Mouse (Mus musculus): ENCODE measurements around the gene Endov.

Gene Endov

DNA sequence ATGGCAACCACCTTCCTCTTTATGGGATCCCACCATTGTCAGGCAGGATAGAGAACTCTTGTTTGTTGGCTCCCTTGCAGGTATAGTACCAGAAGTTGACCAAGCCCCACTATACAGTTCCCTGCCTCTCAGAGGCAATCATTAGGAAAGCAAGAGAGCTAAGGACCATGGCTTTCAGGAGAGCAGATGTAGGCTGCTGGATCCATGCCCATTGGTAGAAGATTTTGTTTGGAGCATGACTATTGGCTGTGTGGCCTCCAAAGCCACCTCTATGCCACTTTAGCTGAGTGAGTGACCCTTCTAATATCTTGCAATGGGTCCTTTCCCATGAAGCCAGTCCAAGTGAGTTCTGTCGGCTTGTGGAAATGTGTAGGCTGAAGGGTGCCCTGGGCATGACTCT, 28.2 kb downstream of the Endov start:
- 100% methylated on average over 1 of the region's 1 CpGs for WGBS

DNA sequence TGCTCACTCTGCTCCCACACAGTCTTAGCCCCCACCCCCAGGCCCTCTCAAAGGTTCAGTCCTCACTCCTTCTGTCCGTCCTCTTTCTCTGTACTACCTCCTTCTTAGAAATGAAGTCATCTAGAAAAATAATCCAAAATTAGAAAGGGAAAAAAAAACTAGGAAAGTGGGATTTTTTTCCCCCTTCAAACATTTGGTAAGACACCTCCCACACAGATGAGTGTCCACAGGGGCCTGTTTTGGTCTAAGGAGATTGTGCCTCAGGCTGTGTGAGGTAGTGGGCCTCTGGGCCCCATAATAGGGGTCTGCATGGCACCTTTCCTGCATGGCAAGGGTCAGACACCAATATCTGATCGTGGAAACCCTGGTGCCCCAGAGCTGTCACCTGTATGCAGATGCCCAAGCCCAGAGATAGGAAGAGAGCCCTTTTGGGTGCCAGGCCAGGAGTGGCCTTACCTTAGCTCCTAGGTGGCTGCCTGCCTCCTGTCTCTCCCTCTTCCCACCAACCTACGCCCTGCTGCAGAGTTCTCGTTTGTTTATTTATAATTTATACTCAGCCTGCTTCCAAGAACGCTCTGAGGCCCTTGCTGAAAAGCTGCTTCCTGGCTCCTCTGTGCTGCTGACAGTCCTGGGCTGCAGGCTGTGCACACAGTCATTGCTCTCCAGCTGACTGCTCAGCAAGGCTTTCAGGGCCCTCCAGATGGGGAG, 29.0 kb downstream of the Endov start:
- WGBS, result 39% methylated on average over 5 of the region's 5 CpGs

DNA sequence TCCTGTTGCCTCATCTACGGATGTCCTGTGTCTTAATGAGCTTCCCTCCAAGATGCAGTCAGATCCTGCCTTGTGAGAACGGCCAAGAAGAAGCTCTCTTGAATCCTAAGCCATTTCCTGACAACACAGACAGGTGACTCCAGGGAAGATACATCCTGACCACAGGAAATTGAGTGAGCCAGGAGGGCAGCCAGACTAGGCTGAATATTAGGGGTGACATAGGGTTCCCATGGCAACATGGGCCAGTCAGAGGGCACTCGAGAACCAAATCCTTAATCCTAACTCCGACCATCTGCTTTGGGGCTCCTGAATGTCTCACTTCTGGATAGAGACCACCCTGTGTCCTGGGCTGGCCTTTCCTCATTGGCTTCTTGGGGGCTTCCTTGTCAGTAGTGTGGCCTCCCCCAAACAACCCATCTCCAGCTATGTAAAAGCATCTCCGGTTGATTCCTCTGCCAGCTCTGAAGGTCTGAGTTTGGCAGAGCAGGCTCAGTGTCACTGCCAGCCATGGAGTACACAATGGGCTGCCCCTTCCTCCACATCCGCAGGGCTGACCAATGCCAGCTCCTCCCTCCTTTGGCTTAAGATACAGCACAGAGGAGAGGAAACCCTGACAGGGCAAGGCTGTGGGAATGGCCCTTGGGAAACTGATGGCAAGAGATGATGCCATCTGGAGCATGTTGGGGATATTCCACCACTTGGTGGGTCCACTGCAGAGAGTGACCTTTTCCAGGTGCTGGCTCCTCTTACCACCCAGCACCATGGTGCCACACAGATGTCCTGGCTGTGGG, 31.0 kb downstream of the Endov start:
- WGBS, result 76% methylated on average over 6 of the region's 6 CpGs

DNA sequence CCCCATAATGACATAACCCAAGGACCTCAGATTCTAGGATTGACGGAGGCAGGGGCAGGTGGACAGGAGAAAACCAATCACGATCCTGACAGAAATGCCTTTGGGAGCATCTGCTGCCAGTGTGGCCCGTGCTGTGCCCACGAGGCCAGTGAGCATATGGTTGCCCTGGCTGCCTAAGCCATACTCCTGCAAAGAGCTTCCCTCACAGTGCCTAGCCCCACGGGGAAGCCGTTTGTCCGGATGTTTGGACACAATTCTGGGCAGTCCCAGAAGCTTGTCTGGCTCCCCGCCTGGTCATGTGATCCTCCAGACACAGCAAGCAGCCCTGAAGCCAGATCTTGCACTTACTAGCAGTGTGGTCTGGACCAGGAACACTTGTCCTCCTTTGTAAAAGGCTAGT, 31.6 kb downstream of the Endov start:
- 46% methylated on average over 8 of the region's 8 CpGs for WGBS

DNA sequence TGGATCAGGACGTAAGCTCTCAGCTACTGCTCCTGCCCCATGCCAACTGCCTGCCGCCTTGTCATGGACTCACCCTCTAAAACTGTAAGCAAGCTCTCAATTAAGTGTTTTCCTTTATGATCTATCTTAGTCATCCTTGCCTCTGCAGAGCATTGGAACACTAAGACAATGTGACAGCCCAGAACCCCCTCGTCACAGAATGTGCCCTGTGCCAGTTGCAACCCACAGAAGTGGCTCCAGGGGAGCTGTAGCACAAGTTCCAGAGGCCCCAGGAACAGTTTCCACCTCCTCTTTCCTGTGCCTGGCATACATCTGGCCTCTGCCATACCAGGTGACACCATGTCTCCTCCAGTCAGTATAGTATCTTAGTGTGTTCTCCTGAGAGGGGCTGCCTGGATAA, 32.2 kb downstream of the Endov start:
- 71% methylated on average over 3 of the region's 3 CpGs for WGBS

DNA sequence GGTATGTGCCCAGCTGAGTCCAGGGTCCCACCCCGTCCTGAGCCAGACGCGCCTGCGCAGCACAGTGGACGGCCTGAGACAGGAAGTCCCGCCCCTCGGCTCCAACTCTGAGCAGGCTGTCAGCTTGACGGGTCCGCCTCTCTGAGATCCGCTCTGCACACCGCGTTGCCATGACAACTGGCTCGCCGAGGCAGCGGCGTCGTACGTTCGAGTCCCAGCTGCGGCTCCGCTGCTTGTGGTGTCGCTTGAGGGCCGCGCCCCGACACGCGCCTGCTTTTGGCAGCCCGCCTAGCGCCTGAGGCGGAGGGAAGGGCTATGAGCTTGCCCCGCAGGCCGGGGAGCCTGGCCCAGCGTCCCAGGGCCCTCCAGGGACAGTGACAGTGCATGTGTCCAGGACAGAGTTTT, 33.4 kb downstream of the Endov start:
- 2% methylated on average over 33 of the region's 33 CpGs for WGBS

DNA sequence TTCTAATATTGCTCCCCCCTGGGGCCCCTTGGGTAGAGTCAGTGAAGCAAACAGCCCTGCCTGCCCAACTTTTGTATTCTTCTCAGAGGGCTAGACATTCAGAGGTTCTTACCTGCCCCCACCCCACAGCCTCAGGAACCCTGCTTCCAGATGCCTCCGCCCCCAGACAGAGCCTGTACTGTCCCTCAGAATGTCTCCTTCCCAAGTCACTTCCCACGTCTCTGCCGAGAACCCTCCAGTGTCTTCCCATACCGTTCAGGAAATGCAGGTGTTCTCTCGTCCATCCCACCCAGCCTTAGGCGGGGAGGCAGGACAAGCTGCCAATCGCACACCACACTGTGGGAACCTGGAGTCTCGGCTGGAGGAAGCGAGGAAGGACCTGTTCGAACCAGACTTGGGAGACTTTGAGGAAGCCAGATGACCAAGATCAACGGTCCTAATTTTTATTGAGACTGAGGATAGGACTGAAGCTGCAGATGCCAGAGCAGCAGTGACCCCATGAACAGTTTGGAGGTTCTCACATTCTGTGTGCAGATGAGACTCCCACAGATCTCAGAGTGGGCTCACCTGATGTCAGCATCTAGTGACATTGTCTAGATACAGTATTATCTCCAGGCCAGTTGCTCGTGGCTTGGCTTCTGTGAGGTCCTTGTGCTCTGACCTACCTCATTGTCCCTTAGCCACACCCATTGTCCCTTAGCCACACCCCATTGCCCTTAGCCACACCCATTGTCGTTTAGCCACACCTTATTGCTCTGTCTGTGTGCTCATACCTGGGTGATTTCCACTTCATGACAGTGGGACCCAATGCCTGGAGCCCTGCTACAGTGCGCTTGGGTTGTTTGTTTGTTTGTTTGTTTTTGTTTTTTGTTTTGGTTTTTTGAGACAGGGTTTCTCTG, 35.2 kb downstream of the Endov start:
- WGBS, result 69% methylated on average over 14 of the region's 14 CpGs

DNA sequence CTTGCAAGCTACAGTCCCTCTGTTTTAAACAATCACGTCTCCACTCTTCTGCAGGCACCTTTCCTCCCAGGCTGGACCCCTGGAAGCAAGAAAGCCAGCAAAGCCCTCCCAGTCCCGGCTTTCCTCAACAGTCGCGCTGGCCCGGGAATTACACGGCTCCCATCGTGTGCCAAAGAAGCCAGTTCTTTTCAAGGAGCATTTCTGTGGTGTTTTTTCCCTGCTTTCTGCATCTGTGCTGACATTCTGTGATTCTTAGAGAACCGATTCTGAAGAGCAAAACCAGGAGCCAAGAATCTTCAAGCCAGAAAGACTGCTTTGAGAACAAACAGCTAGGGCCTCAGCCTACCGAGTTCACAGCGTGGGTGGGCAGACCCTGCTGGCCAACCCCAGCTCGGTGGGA, 37.8 kb downstream of the Endov start:
- 24% methylated on average over 11 of the region's 11 CpGs for WGBS

DNA sequence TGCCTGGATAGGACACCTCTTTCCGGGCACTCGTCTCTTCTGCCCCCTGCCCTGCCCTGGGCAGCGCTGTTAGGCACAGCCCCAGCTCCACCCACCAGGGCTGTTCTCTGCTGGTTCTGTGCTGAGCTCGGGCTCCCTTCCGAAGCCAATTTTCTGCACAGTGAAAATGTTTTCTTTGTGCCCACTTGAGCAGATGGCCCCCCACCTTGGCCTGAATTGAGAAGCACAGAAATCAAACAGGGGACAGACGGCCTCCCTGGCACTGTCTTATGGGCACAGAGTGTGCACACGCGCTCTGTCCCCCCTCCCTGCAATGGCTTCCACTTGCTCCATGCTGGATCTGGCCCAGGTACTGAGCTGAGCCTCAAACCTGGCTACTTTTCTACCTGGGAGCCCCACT, 41.3 kb downstream of the Endov start:
- 30% methylated on average over 8 of the region's 8 CpGs for WGBS

DNA sequence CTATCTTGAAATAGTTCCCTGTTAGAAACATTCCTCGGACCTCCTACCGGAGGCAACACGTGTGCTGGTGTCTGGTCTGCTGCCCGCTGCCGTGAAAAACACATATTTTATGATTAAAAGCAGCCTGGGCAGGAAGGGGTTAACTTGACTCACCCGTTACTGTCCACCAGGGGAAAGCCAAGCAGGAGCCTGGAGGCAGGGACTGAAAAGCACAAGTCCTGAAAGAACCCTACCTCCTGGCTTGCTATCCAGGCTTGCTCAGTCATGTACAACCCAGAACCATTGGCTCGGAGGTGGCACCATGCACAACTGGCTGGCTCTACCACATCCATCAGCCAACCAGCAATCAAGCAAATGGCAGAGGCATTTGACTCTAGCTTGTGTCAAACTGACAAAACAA, 42.6 kb downstream of the Endov start:
- WGBS, result 68% methylated on average over 7 of the region's 7 CpGs

DNA sequence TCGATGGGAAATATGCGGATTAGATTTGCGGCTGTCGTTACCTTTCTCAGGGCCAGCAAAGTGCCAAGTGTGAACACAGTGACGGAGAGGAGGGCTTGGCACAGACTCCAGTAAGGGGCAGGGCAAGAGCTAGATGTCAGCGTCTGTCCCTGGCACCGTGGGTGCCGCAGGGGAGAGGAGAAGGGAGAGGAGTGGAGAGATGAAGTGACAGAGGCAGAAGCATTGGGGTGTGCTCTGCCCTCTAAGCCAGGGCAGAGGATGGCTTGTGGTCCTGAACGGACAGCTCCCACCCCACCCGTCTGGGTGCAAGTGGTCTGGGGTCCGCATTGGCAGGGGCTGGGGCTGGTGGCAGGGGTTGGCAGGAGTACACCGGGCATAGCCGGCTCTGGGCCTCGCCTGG, 48.8 kb downstream of the Endov start:
- WGBS, result 34% methylated on average over 14 of the region's 14 CpGs

DNA sequence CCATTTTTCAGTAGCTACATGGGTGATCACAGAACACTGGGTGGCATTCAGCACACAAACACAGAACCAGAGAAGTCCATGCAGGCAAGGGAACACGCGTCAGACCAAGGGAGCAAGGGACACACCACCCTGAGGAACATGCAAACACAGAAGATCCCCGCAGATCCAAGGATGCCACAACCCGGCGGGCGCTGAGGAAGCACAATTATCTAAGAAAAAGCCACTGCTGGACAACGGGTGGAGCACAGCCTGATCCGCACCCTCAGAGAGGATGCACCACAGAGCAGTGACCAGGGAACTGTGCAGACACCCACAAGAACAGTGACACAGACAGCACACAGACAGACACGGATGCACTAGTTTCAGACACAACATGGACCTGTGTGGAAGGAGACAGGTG, 49.4 kb downstream of the Endov start:
- WGBS, result 68% methylated on average over 9 of the region's 9 CpGs

DNA sequence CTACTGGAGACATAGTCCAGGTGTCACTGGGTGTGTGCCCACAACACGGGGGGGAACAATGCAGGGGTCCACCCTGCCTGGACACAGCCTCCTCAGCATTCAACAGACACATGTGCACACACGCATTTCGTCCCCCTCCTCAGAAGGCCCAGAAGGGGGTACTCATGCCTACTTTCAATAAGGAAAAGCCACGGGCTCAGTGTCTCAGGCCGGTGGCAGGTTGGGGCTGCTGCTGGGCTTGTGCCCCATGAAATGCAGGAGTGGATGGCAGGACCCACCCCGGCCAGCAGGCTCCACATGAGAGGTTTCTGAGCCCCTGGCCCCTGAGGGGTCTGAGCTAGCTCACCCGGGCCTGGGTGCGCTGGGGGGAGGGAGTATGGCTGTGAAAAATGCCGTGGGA, 49.9 kb downstream of the Endov start:
- WGBS, result 77% methylated on average over 9 of the region's 9 CpGs

DNA sequence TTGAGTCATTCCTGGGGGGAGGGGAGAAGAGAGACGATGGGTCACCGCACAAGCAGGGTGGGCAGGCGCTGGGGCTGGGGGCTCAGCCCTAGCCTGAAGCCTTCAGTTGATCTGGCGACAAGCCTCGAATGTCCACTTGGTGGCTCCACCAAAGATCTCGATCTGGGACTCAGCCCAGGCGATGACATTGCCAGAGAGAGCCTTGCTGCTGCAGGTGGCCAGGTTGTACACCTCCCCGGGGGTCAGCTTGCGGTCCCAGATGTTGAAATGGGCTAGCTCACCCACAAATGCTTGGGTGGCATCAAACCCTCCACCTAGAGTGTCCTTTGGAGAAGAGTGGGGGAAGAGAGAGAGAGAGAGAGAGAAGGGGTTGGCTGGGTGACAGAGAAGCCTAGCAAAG, 51.2 kb downstream of the Endov start:
- WGBS, result 66% methylated on average over 9 of the region's 9 CpGs

DNA sequence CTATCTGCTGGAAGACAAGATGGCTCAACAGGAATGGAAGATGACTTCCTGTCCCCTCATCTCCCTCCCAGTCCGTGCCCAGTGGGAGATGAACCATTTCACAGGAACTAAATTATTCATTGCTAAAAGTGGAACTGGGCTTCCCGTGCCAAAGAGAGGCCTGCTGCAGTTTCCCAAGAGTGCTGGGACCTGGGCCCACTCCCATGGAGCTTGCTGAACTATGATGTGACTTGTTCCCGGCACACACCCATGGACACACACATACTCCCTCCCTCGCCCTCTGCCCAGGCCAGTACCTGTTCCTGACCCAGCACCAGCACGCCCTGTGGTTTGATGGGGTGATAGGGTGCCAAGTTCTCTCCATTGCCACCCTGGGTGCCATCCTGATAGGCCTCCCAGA, 51.7 kb downstream of the Endov start:
- WGBS, result 53% methylated on average over 5 of the region's 5 CpGs

DNA sequence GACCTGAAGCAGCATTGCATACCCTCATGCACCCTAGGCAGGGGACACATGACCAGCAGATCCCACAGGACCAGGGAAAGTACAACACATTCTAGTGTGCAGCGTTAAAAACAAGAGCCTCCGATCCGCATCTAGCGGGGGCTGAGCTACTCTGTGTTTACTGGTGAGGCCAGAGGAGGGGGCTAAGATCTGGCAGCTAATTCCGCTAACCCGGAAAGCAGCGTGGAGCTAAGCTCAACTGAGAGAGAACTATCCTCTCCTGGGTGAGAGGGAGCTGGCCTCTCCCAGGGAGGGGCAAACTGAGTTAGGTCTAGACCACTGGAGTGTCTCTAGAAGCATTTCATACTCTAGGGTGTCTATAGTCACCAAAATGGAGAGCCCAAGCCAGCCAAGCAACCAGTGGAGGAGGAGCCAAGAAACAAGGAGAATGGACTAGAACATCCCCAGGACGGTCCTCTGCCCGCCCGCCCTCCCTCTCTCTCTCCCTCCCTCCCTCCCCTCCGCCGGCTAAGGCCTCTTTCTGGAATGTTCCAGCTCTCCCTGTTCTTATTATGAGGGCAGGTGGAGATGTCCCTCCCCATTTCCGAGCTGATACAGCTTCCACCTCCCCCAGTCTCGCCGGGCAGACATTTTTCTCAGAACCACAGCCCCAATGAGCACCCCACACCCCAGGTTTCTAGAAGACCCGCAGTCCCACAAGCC, 52.8 kb downstream of the Endov start:
- WGBS, result 55% methylated on average over 16 of the region's 16 CpGs

DNA sequence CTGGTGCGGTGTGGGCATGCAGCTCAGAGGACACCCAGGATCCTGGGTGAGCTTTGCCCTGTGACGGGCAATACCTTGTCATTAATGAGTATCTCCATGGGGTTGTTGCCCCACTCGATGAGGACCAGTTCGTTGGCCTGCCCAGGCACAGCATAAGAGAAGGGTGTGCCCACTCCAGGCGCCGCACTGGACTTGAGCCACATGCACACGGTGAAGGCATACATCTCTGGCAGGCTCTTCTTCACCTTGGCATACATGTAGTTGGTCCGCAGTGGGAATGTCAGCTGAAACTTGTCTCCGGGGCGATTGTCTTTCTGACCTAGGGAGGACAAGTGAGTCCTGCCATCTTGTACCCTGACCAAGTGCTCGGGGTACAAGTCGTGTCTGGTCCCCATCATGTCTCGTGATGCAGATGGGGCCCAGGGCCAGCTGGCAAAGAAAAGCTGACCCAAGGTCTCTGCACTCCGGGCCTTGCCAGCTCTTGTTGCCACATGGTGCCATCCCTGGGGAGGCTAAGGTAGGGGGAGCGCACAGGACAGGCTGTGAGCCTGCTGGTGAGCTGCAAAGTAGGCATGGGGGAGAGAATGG, 53.5 kb downstream of the Endov start:
- WGBS, result 67% methylated on average over 15 of the region's 15 CpGs

DNA sequence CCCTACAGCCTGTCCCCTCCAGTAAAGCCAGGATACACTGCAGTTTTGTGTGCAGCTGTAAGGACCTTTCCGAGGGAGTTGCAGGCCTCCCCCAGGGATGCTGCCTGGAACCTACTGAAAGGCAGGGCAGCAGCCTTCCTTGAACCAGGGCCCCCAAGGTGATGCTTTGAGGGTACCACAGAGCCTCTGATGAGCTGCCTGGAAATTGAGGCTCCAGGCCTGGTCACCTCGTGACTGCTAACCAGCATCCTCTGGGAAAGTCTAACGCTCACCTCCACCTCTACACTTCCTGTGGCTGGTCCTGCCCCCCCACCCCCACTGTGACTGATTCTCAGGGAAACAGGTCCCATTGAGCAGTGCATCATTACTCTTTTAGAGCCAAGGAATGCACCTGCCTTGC, 54.1 kb downstream of the Endov start:
- 41% methylated on average over 3 of the region's 3 CpGs for WGBS

DNA sequence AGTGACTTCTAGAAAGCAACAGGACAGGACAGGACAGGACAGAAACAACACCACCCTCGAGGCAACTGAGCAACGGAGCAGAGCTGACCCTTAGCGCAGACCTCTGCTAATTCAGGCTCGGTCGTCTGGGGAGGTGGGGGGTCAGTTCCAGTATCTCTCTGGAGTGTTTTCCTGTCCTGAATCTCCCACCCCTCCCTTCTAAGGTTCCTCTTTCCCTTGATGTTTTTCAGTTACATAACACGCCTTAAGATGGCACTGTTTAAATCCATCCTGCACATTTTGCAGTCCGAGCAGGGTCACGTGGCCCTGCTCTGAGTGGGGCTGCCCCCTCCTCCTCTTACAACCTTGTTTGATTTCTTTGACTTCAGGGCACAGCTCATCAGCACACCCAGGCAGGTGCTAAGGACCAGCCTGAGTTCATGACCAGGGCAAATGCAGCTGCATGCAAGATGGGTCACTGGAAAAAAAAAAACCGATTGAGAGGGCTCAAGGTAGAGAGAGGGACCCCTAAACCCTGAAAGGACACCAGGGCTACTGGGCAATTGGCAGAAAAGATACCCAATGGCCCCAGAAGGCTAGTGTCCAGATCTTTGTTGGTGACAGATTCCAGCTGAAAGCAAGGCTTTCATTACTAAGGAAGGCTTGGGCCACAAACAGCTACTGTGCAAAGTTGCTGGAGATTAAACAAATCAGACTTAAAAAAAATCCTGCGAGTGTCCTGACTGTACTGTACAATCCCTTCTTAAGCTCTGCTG, 54.8 kb downstream of the Endov start:
- 18% methylated on average over 10 of the region's 10 CpGs for WGBS

DNA sequence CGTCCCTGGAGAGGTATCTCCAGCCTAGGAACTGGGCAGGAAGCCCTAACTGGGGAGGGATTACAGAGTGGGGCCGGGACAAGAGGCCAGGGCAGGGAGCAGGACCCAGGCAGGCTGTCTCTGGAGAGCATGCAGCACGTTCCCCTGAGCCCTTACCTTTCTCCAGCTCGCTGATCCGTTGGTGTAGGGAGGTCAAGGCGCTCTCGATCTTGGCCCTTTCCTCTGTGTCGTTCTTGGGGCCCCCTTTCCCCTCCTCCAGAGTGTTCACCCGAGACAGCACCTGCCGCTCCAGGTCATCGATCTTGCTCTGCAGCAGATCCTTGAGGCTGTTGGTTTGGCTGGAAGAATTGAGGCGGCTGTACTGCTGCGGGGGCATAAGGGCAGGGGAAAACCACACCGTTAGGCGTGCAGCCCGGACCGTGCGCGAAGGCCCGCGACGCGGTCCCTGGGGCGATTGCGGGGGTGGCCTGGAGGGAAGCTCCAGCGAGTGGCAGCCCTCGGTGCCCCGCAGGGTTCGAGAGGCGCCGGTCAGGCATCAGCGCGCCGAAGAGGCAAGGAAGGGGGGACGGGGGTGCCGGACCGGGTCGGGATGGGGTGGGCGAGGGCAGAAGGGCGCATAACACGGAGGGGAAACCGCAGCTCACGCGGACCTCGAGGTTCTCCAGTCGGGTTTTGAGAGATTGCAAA, 55.5 kb downstream of the Endov start:
- WGBS, result 3% methylated on average over 46 of the region's 46 CpGs
